Mouse (Mus musculus) myocyte (in vitro differentiated cells): ENCODE data around the gene Csk.

Experiments used
- CEBPB ChIP-seq: IDR thresholded peaks from 2 replicates; pipeline ENCODE4 v1.6.1; 2011; ENCODE audit warnings: mild to moderate bottlenecking, moderate library complexity; ENCODE audit not compliant: poor library complexity, insufficient read depth, severe bottlenecking
- E2F4 ChIP-seq: IDR thresholded peaks from one replicate; pipeline ENCODE4 v1.6.1; 2011; ENCODE audit warnings: mild to moderate bottlenecking, control low read depth, moderate library complexity; ENCODE audit not compliant: insufficient read depth
- MAX ChIP-seq: IDR thresholded peaks from one replicate; pipeline ENCODE4 v1.6.1; 2011; ENCODE audit warnings: low read depth, mild to moderate bottlenecking, control low read depth
- MYOD1 ChIP-seq, 3 experiments: IDR thresholded peaks; one replicate each; pipeline ENCODE4 v1.6.1; 2011; ENCODE audit warnings: control low read depth in 2 of 3, low read depth in 2 of 3, mild to moderate bottlenecking in 2 of 3, moderate library complexity in 1 of 3; ENCODE audit not compliant: insufficient read length in 2 of 3, control insufficient read depth in 1 of 3
- MYOG ChIP-seq, 3 experiments: IDR thresholded peaks; one replicate each; pipeline ENCODE4 v1.6.1; 2011; ENCODE audit warnings: control low read depth in 2 of 3, low read depth in 2 of 3, mild to moderate bottlenecking in 2 of 3; ENCODE audit not compliant: insufficient read length in 2 of 3, control insufficient read depth in 1 of 3, insufficient read depth in 1 of 3
- POLR2A ChIP-seq: IDR thresholded peaks from one replicate; pipeline ENCODE4 v1.6.1; 2011; ENCODE audit warnings: low read depth, mild to moderate bottlenecking, control low read depth, moderate library complexity; ENCODE audit not compliant: insufficient read length
- POLR2AphosphoS2 ChIP-seq: IDR thresholded peaks from one replicate; pipeline ENCODE4 v1.6.1; 2011; ENCODE audit warnings: low read depth, control low read depth; ENCODE audit not compliant: insufficient read length
- REST ChIP-seq: IDR thresholded peaks from one replicate; pipeline ENCODE4 v1.6.1; 2011; ENCODE audit warnings: mild to moderate bottlenecking, control low read depth, moderate library complexity; ENCODE audit not compliant: insufficient read depth, insufficient read length
- SRF ChIP-seq: IDR thresholded peaks from one replicate; pipeline ENCODE4 v1.6.1; 2011; ENCODE audit warnings: low read depth; ENCODE audit not compliant: control insufficient read depth, insufficient read length
- TCF12 ChIP-seq: IDR thresholded peaks from one replicate; pipeline ENCODE4 v1.6.1; 2011; ENCODE audit warnings: mild to moderate bottlenecking, control low read depth; ENCODE audit not compliant: poor library complexity, insufficient read depth, severe bottlenecking
- TCF3 ChIP-seq: IDR thresholded peaks from one replicate; pipeline ENCODE4 v1.6.1; 2011; ENCODE audit warnings: low read depth, control low read depth; ENCODE audit not compliant: insufficient read length
- USF1 ChIP-seq: IDR thresholded peaks from one replicate; pipeline ENCODE4 v1.6.1; 2011; ENCODE audit warnings: low read depth, mild to moderate bottlenecking, control low read depth, moderate library complexity

- no peak for TF ChIP-seq MYOD1 (IDR thresholded peaks at IDR 0.05; ENCODE audit: control insufficient read depth in 1 of 3, insufficient read length in 2 of 3, low read depth in 2 of 3)
- no peak for TF ChIP-seq POLR2A
- no peak for TF ChIP-seq USF1
- no peak for TF ChIP-seq MAX
- TF ChIP-seq E2F4 = no peak
- TF ChIP-seq CEBPB = no peak
- TF ChIP-seq POLR2AphosphoS2 = no peak
- TF ChIP-seq MYOG (IDR thresholded peaks at IDR 0.05; ENCODE audit: control insufficient read depth in 1 of 3, insufficient read depth in 1 of 3, insufficient read length in 2 of 3, low read depth in 2 of 3) = no peak
- no peak for TF ChIP-seq TCF3
- no peak for TF ChIP-seq TCF12
- no peak for TF ChIP-seq REST
- TF ChIP-seq SRF = no peak
Measured at GRCm38 (mm10) chr9:57657843-57658242, 4.4 kb upstream of the Csk start.
